Mouse (Mus musculus) limb, embryonic 14.5 days (tissue): ENCODE data around the gene Ank. TPM values are rescaled to one million over a fixed set of nuclear protein-coding genes. Genes with fewer than 3 reads are reported as not detected.

Experiments used
- ATAC-seq: fragments of 200-750 bp; cut with Nextera tagmentation; 2 replicates; pipeline ENCODE4 v1.8.0; 2017; ENCODE audit warnings: low read depth, moderate number of reproducible peaks, moderate TSS enrichment; ENCODE audit not compliant: low FRiP score
- DNase-seq: peaks from one replicate; pipeline ENCODE4 v3.0.0-alpha.2; 2015; ENCODE audit warnings: low spot score
- H3K27ac ChIP-seq: fragments of 300-500 bp; sonication (generic); replicated peaks from 2 replicates; pipeline ENCODE4 v1.5.1; 2014; ENCODE audit warnings: low read depth, mild to moderate bottlenecking, low read length, moderate library complexity, mixed read lengths
- H3K27me3 ChIP-seq: fragments of 300-500 bp; sonication (generic); 2 replicates; pipeline ENCODE4 v1.6.1; 2014; ENCODE audit warnings: low read length, mixed read lengths; ENCODE audit not compliant: control insufficient read depth, insufficient read depth
- H3K36me3 ChIP-seq: fragments of 300-500 bp; sonication (generic); 2 replicates; pipeline ENCODE4 v1.6.1; 2014; ENCODE audit warnings: mild to moderate bottlenecking, low read length, moderate library complexity, mixed read lengths; ENCODE audit not compliant: control insufficient read depth, insufficient read depth
- H3K4me1 ChIP-seq: fragments of 300-500 bp; sonication (generic); 2 replicates; pipeline ENCODE4 v1.6.1; 2014; ENCODE audit warnings: antibody characterized with exemption, low read length, mixed read lengths; ENCODE audit not compliant: control insufficient read depth, insufficient read depth
- H3K4me2 ChIP-seq: fragments of 300-500 bp; sonication (generic); replicated peaks from 2 replicates; pipeline ENCODE4 v1.6.1; 2014; ENCODE audit warnings: low read depth, mild to moderate bottlenecking, low read length, moderate library complexity; ENCODE audit not compliant: severe bottlenecking
- H3K4me3 ChIP-seq: fragments of 300-500 bp; sonication (generic); replicated peaks from 2 replicates; pipeline ENCODE4 v1.5.1; 2014; ENCODE audit warnings: low read length
- H3K9ac ChIP-seq: fragments of 300-500 bp; sonication (generic); 2 replicates; pipeline ENCODE4 v1.6.1; 2014; ENCODE audit warnings: mild to moderate bottlenecking, low read depth, low read length, moderate library complexity; ENCODE audit not compliant: severe bottlenecking
- H3K9me3 ChIP-seq: fragments of 300-500 bp; sonication (generic); 2 replicates; pipeline ENCODE4 v1.6.1; 2016; ENCODE audit warnings: low read length; ENCODE audit not compliant: control insufficient read depth
- POLR2A ChIP-seq: fragments of 200-500 bp; IDR thresholded peaks from 2 replicates; pipeline ENCODE4 v1.8.0; 2012; ENCODE audit warnings: inconsistent platforms, mild to moderate bottlenecking, moderate library complexity, borderline replicate concordance; ENCODE audit not compliant: insufficient read depth, insufficient read length; ENCODE audit errors: extremely low read depth
- WGBS: fragments of 180-500 bp; shearing (Covaris S2); extraction: QIAGEN DNeasy Blood & Tissue Kit; methylation state at CpG from one replicate; pipeline ENCODE4 v1.1.7; 2014; 5-methylcytosine and 5-hydroxymethylcytosine counted together
- polyA plus RNA-seq, 2 experiments: library from polyadenylated mRNA; depleted of rRNA in 1 of 2; stranded (reverse) in 1 of 2; unstranded in 1 of 2; fragments of >200 nt; fragmentation: Nextera tagmentation in 1 of 2; extraction: Ambion mirVana in 1 of 2; gene quantifications; 2 replicates each; pipeline versions ENCODE4 v1.2.1 to v1.2.3; 2012 to 2014

Ank gene
- polyA plus RNA-seq, 2 experiments, result 12.3 to 19.4 TPM

DNA sequence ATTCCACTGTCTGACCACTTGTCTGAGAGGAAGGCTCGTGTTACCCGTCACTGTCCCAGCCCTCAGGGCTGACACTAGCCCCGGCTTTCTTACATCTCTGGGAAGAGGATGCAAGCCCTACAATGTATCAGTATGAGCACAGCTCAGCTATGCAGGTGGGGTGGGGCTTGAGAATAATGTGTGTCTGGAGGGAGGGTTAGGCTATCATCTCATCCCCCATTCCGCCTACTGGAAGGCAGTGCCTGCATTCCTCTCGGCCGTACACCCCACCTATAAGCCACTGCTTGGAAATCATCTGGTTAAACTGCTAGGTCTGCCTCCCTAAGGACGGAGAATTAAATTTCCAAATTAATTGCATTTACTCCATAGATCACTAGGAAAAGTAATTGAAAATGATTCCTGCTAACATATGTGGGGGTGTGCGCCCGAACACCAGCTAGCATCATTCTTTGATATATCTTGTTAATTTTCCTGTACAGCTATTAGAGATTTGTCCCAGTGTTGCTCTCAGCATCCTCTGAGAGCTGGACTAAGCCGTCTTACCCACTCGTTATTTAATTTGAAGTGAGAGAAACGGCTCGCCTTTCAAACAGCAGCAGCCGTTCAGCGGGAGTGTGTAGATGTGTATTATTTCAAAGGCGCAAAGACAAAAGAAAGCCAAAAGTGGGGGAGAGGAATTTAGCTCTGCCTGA lies 92.1 kb downstream of the Ank start:
- H3K9me3 ChIP-seq, result no peaks in the 10 kb centered on the region
- no peak for TF ChIP-seq POLR2A
- H3K9ac ChIP-seq, result no peak overlapping the region
- ATAC-seq, result no peak
- no peak overlapping the region for H3K27ac ChIP-seq
- DNase-seq, result no peak
- H3K4me1 ChIP-seq, result no peaks in the 10 kb centered on the region
- H3K36me3 ChIP-seq, result no peaks in the 10 kb centered on the region
- no peaks in the 10 kb centered on the region for H3K27me3 ChIP-seq
- no peak overlapping the region for H3K4me3 ChIP-seq
- WGBS, result 44% methylated on average over 16 of the region's 16 CpGs
- no peak overlapping the region for H3K4me2 ChIP-seq

DNA sequence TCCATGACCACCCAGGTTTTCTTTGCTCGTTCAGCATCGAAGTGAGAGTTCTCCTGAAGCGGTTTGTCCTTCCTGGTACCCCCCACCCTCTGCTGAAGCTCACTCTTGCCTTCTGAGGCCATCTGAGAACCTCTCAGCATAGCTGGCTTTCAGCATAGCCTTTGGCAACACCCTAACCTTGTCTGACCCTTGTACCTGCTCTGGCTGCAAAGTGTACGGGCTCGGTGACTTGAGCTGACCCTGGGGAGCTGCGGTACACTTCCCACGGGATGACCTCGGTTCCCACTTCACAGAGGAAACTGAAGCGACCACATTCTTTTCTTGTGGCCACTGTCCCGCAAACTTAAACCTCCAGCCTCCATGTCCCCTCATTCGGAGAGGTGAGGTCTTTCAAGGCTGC lies 93.8 kb downstream of the Ank start:
- H3K27me3 ChIP-seq, result no peaks in the 10 kb centered on the region
- no peaks in the 10 kb centered on the region for H3K4me1 ChIP-seq
- H3K27ac ChIP-seq, result no peak overlapping the region
- TF ChIP-seq POLR2A, result no peak
- H3K9me3 ChIP-seq, result no peaks in the 10 kb centered on the region
- H3K4me2 ChIP-seq, result no peak overlapping the region
- H3K9ac ChIP-seq, result no peak overlapping the region
- DNase-seq (no peak), ATAC-seq (no peak)
- 78% methylated on average over 11 of the region's 11 CpGs for WGBS
- H3K36me3 ChIP-seq, result peaks cover 7% of the 10 kb centered on the region; the same call in 1 of the 2 replicates
- no peak overlapping the region for H3K4me3 ChIP-seq

DNA sequence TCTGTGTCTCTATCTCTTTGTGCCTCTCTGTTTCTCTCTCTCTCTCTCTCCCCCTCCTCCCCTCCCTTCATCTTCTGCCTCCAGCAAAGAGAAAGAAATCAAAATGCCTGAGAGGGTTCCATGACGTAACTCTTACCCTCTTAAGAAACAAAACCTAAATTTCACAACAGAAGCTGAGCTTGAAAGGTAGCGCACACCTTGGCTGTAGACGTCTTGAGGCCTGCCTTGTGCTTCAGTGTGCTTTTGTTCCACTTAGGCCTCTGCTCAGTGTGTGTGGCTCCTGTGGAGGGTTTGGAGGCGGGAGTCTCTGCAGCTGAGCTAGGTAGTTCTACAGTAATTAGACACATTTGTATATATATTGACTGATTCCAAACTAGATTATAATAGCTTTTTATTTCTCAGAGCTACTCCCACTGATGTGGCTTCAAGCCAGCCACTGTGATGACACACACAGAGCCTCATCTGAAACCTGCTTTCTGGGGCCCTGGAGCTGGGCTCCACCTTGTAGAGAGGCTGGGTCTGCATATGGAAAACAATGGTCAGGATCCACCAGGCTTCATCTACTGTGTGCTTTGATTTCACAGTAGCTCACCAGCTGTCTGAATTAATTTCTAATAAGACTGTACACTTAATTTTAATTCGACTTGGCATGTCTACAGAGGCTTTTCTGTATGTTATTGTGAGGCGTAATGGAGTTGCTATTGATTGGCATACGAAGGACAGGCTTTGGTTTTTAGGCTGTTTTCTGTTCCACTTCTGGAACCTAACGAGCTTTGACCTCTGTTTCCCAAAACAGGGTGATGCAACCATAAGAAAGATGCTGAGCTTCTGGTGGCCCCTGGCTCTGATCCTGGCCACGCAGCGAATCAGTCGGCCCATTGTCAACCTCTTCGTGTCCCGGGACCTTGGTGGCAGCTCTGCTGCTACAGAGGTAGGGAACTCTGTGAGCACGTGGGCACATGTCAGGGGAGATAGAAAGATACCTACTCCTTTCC lies 97.9 kb downstream of the Ank start:
- no peak for TF ChIP-seq POLR2A
- ATAC-seq, result no peak
- WGBS, result 92% methylated on average over 14 of the region's 14 CpGs

DNA sequence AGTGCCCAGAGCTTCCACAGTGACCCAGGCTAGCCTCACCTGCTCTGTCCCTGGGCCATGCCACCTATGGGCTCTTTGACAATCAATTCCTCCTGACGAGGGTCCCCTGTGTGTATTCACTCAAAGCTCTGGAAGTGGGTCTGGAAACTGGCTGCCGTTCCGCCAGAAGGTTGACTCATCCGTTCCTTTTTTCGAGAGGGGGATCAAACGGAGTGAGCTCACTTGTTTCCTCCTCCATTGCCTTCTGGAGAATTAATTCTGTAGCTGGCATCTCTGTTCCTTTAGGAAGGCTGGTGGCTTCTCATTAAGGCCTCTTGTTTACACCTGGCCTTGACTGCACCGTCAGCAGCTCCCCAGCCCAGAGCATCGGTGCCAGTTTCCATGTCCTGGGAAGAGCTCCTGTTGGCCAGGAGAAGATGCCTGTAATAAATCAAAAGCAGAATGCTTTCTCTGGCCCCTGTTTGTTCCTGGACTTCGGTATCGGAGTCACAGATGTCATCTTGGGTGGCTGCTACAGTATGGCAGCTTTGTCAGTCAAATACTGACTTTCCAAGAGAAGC lies 99.2 kb downstream of the Ank start:
- Histone ChIP-seq H3K4me1 (0 out of 2 replicates have a peak, but pooled peaks cover 3% of the 10 kb centered on the region), H3K4me3 (no peak overlapping the region), H3K27ac (no peak overlapping the region), H3K9ac (no peak overlapping the region), H3K4me2 (no peak overlapping the region), H3K27me3 (no peaks in the 10 kb centered on the region), H3K9me3 (no peaks in the 10 kb centered on the region), H3K36me3 (peaks cover 7% of the 10 kb centered on the region; the same call in 1 of the 2 replicates)
- DNase-seq (no peak), ATAC-seq (no peak)
- TF ChIP-seq POLR2A, result no peak
- 86% methylated on average over 10 of the region's 10 CpGs for WGBS

More for the DNA sequence above, 97.9 kb downstream of the Ank start:
- Histone ChIP-seq H3K4me1 (no peaks in the 10 kb centered on the region), H3K9me3 (no peaks in the 10 kb centered on the region), H3K36me3 (peaks cover 7% of the 10 kb centered on the region; the same call in 1 of the 2 replicates), H3K9ac (no peak overlapping the region), H3K4me2 (no peak overlapping the region), H3K4me3 (no peak overlapping the region), H3K27ac (no peak overlapping the region), H3K27me3 (no peaks in the 10 kb centered on the region)
- DNase-seq, result no peak

DNA sequence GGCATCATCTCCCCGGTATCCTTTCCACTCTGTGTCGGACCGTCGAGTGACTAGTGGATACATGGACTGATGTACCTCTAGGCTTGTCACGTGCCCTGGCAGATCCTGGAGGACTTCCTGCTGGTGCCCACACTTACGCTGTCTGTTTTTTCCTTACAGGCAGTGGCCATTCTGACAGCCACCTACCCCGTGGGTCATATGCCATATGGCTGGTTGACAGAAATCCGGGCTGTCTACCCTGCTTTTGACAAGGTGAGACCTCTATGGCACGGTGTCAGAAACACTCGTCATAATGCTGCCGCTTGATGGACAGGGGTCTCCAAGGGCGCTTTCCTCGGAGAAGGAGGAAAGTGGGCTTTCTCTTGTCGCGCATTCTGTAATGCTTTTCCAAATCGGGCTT lies 100.9 kb downstream of the Ank start:
- no peak for TF ChIP-seq POLR2A
- Histone ChIP-seq H3K9me3 (no peaks in the 10 kb centered on the region), H3K4me3 (no peak overlapping the region), H3K27ac (no peak overlapping the region), H3K4me1 (0 out of 2 replicates have a peak, but pooled peaks cover 3% of the 10 kb centered on the region), H3K9ac (no peak overlapping the region), H3K27me3 (no peaks in the 10 kb centered on the region), H3K36me3 (peaks cover 11% of the 10 kb centered on the region; the same call in 1 of the 2 replicates), H3K4me2 (no peak overlapping the region)
- DNase-seq, result no peak
- WGBS, result 95% methylated on average over 16 of the region's 16 CpGs
- no peak for ATAC-seq
